In the genomic region with DNA sequence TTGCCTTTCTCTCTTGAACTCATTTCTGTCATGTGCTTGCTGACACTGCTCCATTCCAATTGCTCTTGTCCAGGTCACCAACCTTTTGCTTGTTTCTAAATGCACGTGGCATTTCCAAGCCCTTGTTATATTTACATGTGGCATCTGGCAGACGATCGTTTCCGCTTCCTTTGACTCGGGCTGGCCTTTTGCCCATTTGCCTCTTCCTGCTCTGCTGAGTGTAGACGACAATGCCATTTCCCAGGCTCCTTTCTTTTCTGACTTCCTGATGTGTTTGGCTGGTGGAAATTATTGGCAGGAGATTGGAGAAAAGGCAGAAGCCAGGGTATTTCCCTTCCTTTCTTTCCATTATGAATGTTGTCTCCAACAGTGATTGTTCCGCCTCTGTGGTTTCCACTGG, we compare ENCODE assay signal across 9 mouse cellular contexts. TPM values are rescaled to one million over a fixed set of nuclear protein-coding genes. Genes with fewer than 3 reads are reported as not detected.
DNase-seq lines count a peak whose midpoint lies in the region; ATAC-seq and TF ChIP-seq lines count a peak whose summit lies in the region.
"Had no signal": no experiment of that assay in that cellular context is flagged by ENCODE, and none has a peak within 500 bp of the region (broad histone marks: within the 10 kb centered on the region; RNA-seq: fewer than 3 reads in every experiment).

No protein-coding gene starts in this region.

- WGBS in hindbrain, postnatal 0 days, result 60% methylated on average over 7 of the region's 7 CpGs
- WGBS in hindbrain, embryonic 13.5 days, result 62% methylated on average over 7 of the region's 7 CpGs

- no peak for ATAC-seq in hindbrain, postnatal 0 days
- no peak for ATAC-seq in hindbrain, embryonic 13.5 days (ENCODE audit: low FRiP score)
- ATAC-seq in megakaryocyte-erythroid progenitor cell, adult 5-6 weeks (replicated peaks; ENCODE audit: low FRiP score, low TSS enrichment, poor library complexity, severe bottlenecking), result no peak
- ATAC-seq: liver, embryonic 12.5 days had no signal

- H3K27ac ChIP-seq in hindbrain, postnatal 0 days, result no peak overlapping the region
- H3K27ac ChIP-seq in hindbrain, embryonic 13.5 days, result no peak overlapping the region
- H3K27ac ChIP-seq: embryonic facial prominence, embryonic 12.5 days; liver, embryonic 12.5 days had no signal

- no peak overlapping the region for H3K9ac ChIP-seq in hindbrain, postnatal 0 days (replicated peaks; ENCODE audit: low read length)
- no peak overlapping the region for H3K9ac ChIP-seq in hindbrain, embryonic 13.5 days
- H3K9ac ChIP-seq: embryonic facial prominence, embryonic 12.5 days; liver, embryonic 12.5 days had no signal

- H3K4me3 ChIP-seq in hindbrain, postnatal 0 days (ENCODE audit: low read length), result no peak overlapping the region
- no peak overlapping the region for H3K4me3 ChIP-seq in hindbrain, embryonic 13.5 days
- H3K4me3 ChIP-seq: embryonic facial prominence, embryonic 12.5 days; liver, embryonic 12.5 days had no signal

- peak; percentile 58 for DNase-seq in hindbrain, postnatal 0 days (ENCODE audit: low spot score)
- peak; percentile 58 for DNase-seq in Muller cell, postnatal 12 days (ENCODE audit: inconsistent ontology term)
- peak; percentile 32 to 51 for DNase-seq in heart, adult 9 months (ENCODE audit: low spot score in 2 of 2)
- peak; percentile 42 to 60 for DNase-seq in kidney, postnatal 4 days
- no peak for DNase-seq in layer of hippocampus, postnatal 14 days (ENCODE audit: low spot score in 2 of 2)

- H3K9me3 ChIP-seq in hindbrain, postnatal 0 days (ENCODE audit: low read length), result no peaks in the 10 kb centered on the region
- no peaks in the 10 kb centered on the region for H3K9me3 ChIP-seq in hindbrain, embryonic 13.5 days
- H3K9me3 ChIP-seq: embryonic facial prominence, embryonic 12.5 days; liver, embryonic 12.5 days had no signal

- no peaks in the 10 kb centered on the region for H3K4me1 ChIP-seq in hindbrain, postnatal 0 days (ENCODE audit: insufficient read depth, low read length)
- no peaks in the 10 kb centered on the region for H3K4me1 ChIP-seq in hindbrain, embryonic 13.5 days (replicated peaks)
- H3K4me1 ChIP-seq: embryonic facial prominence, embryonic 12.5 days had no signal

- H3K4me2 ChIP-seq in hindbrain, postnatal 0 days (ENCODE audit: low read depth, low read length), result no peak overlapping the region
- H3K4me2 ChIP-seq in hindbrain, embryonic 13.5 days, result no peak overlapping the region
- H3K4me2 ChIP-seq: embryonic facial prominence, embryonic 12.5 days; liver, embryonic 12.5 days had no signal

- H3K27me3 ChIP-seq in hindbrain, postnatal 0 days (ENCODE audit: insufficient read depth, low read length), result no peaks in the 10 kb centered on the region
- H3K27me3 ChIP-seq in hindbrain, embryonic 13.5 days, result no peaks in the 10 kb centered on the region
- H3K27me3 ChIP-seq: embryonic facial prominence, embryonic 12.5 days; liver, embryonic 12.5 days had no signal

- no peak for TF ChIP-seq CTCF in hindbrain, postnatal 0 days (IDR thresholded peaks at IDR 0.05; ENCODE audit: low read depth)

- no peaks in the 10 kb centered on the region for H3K36me3 ChIP-seq in hindbrain, postnatal 0 days (ENCODE audit: insufficient read depth, low read length)
- no peaks in the 10 kb centered on the region for H3K36me3 ChIP-seq in hindbrain, embryonic 13.5 days
- H3K36me3 ChIP-seq: embryonic facial prominence, embryonic 12.5 days; liver, embryonic 12.5 days had no signal

RNA-seq across cellular contexts. Expression of gene Ube2a, which starts 34.3 kb away (rescaled TPM):
- 28.5 and 31.2 TPM in 2 replicates for total RNA-seq in hindbrain, postnatal 0 days (2014; rRNA removed)
- polyA plus RNA-seq in hindbrain, postnatal 0 days (2015; fragmentation: Nextera tagmentation; extraction: Ambion mirVana), result 134 and 140 TPM in 2 replicates
- 120 and 122 TPM in 2 replicates for polyA plus RNA-seq in hindbrain, embryonic 13.5 days (2015; fragmentation: Nextera tagmentation; extraction: Ambion mirVana)
- total RNA-seq in layer of hippocampus, postnatal 14 days (2021), result 10 to 100 TPM; 56.5 to 59.6 TPM
- total RNA-seq in megakaryocyte-erythroid progenitor cell, adult 5-6 weeks (2014; fragmentation: Nextera tagmentation), result 65.0 and 68.2 TPM in 2 replicates
- 7.4 and 19.6 TPM in 2 replicates for total RNA-seq in megakaryocyte-erythroid progenitor cell, adult 5-6 weeks (2017)

RNA-seq across cellular contexts. Expression of gene C330007P06Rik, which starts 34.5 kb away (rescaled TPM):
- 20.5 and 26.8 TPM in 2 replicates for total RNA-seq in hindbrain, postnatal 0 days (2014; rRNA removed)
- polyA plus RNA-seq in hindbrain, postnatal 0 days (2015; fragmentation: Nextera tagmentation; extraction: Ambion mirVana), result 20.5 and 21.5 TPM in 2 replicates
- polyA plus RNA-seq in hindbrain, embryonic 13.5 days (2015; fragmentation: Nextera tagmentation; extraction: Ambion mirVana), result 23.4 and 24.7 TPM in 2 replicates
- total RNA-seq in layer of hippocampus, postnatal 14 days (2021), result 10 to 100 TPM; 30.3 to 34.9 TPM
- 33.9 and 37.3 TPM in 2 replicates for total RNA-seq in megakaryocyte-erythroid progenitor cell, adult 5-6 weeks (2014; fragmentation: Nextera tagmentation)
- 63.0 and 67.4 TPM in 2 replicates for total RNA-seq in megakaryocyte-erythroid progenitor cell, adult 5-6 weeks (2017)

RNA-seq across cellular contexts. Expression of gene Slc25a5, which starts 43.9 kb away (rescaled TPM):
- total RNA-seq in hindbrain, postnatal 0 days (2014; rRNA removed), result 494 and 546 TPM in 2 replicates
- polyA plus RNA-seq in hindbrain, postnatal 0 days (2015; fragmentation: Nextera tagmentation; extraction: Ambion mirVana), result 693 and 697 TPM in 2 replicates
- 568 and 574 TPM in 2 replicates for polyA plus RNA-seq in hindbrain, embryonic 13.5 days (2015; fragmentation: Nextera tagmentation; extraction: Ambion mirVana)
- total RNA-seq in layer of hippocampus, postnatal 14 days (2021), result 100 to 1,000 TPM; 369 to 393 TPM
- 645 and 809 TPM in 2 replicates for total RNA-seq in megakaryocyte-erythroid progenitor cell, adult 5-6 weeks (2014; fragmentation: Nextera tagmentation)
- 912 and 1,001 TPM in 2 replicates for total RNA-seq in megakaryocyte-erythroid progenitor cell, adult 5-6 weeks (2017)

Comparison
In these comparisons a context has a peak if more than half of its experiments do, and no peak if none do; other contexts are left out.
1. DNase-seq: peak in hindbrain, postnatal 0 days (single experiment), Muller cell, postnatal 12 days (single experiment), heart, adult 9 months (2 of 2) and kidney, postnatal 4 days (2 of 2); none in layer of hippocampus, postnatal 14 days (0 of 2).